Mouse (Mus musculus): ENCODE data around the gene Rab9.
A peak's percentile ranks its signal among the peaks of the same experiment; 100 is the strongest.

Gene Rab9

GRCm38 (mm10) chrX:166454331-166454730 is 25.3 kb downstream of the Rab9 start:
- peak in 1 of 2 experiments; percentile 13 for DNase-seq (ENCODE audit: inconsistent age in 2 of 2, low spot score in 1 of 2)

- DNase-seq (ENCODE audit: inconsistent age in 2 of 2, low spot score in 1 of 2) = no peak
These were observed 26.1 kb downstream of the Rab9 start for GRCm38 (mm10) chrX:166453532-166453931.

DNA sequence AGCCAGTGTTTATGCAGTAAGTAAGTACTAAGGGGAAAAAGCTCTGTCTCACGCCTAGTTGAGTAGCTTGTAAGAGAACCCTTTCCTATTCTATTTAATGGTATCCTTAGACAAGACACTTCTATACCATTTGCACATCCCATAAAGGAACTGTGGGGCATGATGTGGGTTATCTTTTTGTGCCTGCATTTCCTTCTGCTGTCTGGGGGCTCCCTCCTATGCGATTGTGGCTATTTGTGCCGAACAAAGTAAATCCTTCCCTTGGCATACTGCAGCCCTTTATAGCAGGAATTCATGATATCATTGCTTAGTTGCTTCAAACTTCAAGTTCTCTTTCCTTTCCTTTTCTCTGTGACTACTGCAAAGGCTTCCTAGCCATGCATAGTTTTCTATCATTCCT is 35.1 kb downstream of the Rab9 start:
- no peak for DNase-seq (ENCODE audit: inconsistent age in 2 of 2, low spot score in 1 of 2)

DNA sequence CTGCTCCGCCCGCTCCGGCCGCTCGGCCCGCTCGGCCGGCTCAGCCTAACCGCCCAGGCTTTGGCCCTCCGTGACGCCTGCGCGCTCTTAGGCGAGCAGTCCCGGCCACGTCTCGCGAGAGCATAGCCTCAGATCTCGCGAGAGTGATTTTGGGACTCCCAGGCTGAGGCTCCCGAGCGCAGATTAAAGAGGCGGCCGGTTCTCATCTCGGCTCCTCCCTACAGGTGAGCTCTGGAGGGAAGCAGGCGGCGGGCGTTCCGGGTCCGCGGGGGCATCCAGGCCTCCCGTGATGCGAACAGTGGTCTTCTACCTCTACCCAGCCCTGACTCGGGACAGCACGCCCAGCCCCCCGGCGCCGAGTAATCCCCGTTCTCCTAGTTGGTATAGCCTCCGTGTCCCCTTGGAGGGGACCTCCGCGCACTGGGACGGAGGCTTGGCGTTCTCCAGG is 39.0 kb downstream of the Rab9 start, which contains the start of gene Ofd1:
Gene Ofd1 (minus strand): TSS at position 89 of the 448 bp plus-strand sequence.
- peak; percentile 91 to 94 for DNase-seq (ENCODE audit: inconsistent age in 2 of 2, low spot score in 1 of 2)

- no peak for DNase-seq (ENCODE audit: inconsistent age in 2 of 2, low spot score in 1 of 2)
These were observed 39.5 kb downstream of the Rab9 start, which contains the start of gene Trappc2 for GRCm38 (mm10) chrX:166440036-166440615. Gene Trappc2, plus strand, starts transcription at chrX:166440574.

DNA sequence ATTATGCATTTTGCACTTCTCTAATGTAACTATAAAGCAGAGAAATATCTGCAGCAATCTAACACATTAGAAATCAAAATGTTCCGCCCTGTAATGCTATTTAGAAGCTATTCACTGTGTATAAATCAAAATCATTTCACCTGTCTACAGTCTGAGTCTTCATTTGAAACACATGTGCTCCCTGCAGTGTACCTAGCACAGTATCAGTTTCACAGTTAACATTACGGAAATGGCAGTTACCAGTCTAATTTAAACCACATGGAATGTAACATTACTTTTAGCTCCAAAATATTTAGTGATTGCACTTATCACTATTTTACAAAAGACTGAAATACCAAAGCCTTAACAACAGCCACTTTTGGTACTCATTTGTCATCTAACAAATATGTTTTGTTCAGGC is 44.9 kb downstream of the Rab9 start:
- no peak for DNase-seq (ENCODE audit: inconsistent age in 2 of 2, low spot score in 1 of 2)

DNA sequence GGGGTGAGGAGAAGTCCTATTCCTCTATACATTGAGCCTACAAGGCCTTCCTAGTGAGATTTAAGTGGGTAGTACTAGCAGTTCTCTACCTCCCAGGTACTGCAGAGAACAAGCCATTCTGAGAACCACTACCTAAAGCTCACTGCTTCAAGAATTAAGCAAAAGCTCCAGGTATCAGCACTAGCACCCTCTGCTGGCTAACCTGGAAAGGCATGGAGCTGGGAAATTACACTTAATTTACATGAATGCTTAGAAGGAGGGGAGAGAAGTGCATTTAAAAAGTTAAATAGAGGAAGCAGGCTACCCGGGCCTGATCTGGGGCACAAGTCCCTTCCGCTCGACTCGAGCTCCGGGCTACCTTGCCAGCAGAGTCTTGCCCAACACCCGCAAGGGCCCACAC is 63.5 kb downstream of the Rab9 start:
- DNase-seq (ENCODE audit: inconsistent age in 2 of 2, low spot score in 1 of 2) = peak in 1 of 2 experiments; percentile 39

- no peak for DNase-seq (ENCODE audit: inconsistent age in 2 of 2, low spot score in 1 of 2)
These were observed 71.8 kb downstream of the Rab9 start for GRCm38 (mm10) chrX:166407865-166408264.
